Mouse (Mus musculus) neural tube, embryonic 15.5 days (tissue): ENCODE results near the gene Ubl7. TPM values are rescaled to one million over a fixed set of nuclear protein-coding genes. Genes with fewer than 3 reads are reported as not detected.
A peak's percentile ranks its signal among the peaks of the same experiment; 100 is the strongest.

Experiments used
- ATAC-seq: fragments of 200-750 bp; cut with Nextera tagmentation; 2 replicates; pipeline ENCODE4 v1.8.0; 2017; ENCODE audit warnings: mild to moderate bottlenecking, moderate TSS enrichment, moderate library complexity; ENCODE audit not compliant: low FRiP score
- H3K27ac ChIP-seq: fragments of 300-500 bp; sonication (generic); replicated peaks from 2 replicates; pipeline ENCODE4 v1.5.1; 2015; ENCODE audit warnings: mild to moderate bottlenecking, inconsistent platforms
- H3K27me3 ChIP-seq: fragments of 300-500 bp; sonication (generic); replicated peaks from 2 replicates; pipeline ENCODE4 v1.6.1; 2015; ENCODE audit warnings: inconsistent platforms
- H3K36me3 ChIP-seq: fragments of 300-500 bp; sonication (generic); 2 replicates; pipeline ENCODE4 v1.6.1; 2015; ENCODE audit warnings: inconsistent platforms
- H3K4me1 ChIP-seq: fragments of 300-500 bp; sonication (generic); 2 replicates; pipeline ENCODE4 v1.6.1; 2015; ENCODE audit warnings: inconsistent platforms
- H3K4me2 ChIP-seq: fragments of 300-500 bp; sonication (generic); 2 replicates; pipeline ENCODE4 v1.6.1; 2015; ENCODE audit warnings: inconsistent platforms, mild to moderate bottlenecking, moderate library complexity
- H3K4me3 ChIP-seq: fragments of 300-500 bp; sonication (generic); replicated peaks from 2 replicates; pipeline ENCODE4 v1.5.1; 2015; ENCODE audit warnings: mild to moderate bottlenecking, inconsistent platforms
- H3K9ac ChIP-seq: fragments of 300-500 bp; sonication (generic); replicated peaks from 2 replicates; pipeline ENCODE4 v1.6.1; 2015; ENCODE audit warnings: mild to moderate bottlenecking, inconsistent platforms
- H3K9me3 ChIP-seq: fragments of 300-500 bp; sonication (generic); replicated peaks from 2 replicates; pipeline ENCODE4 v1.6.1; 2016; ENCODE audit warnings: inconsistent platforms
- WGBS: fragments of 180-500 bp; shearing (Covaris S2); methylation state at CpG from one replicate; pipeline ENCODE4 v1.1.7; 2015; ENCODE audit warnings: mixed read lengths; 5-methylcytosine and 5-hydroxymethylcytosine counted together
- polyA plus RNA-seq: library from polyadenylated mRNA; unstranded; fragments of >200 nt; fragmentation: Nextera tagmentation; extraction: Ambion mirVana; gene quantifications from 2 replicates; pipeline ENCODE4 v1.2.1, GENCODE M21; 2015

Ubl7 gene
- polyA plus RNA-seq, 1 experiment from 2014 or later, result 175 TPM

GRCm38 (mm10) chr9:57922381-57922780 is 11.6 kb downstream of the Ubl7 start:
- no peak overlapping the region for H3K9ac ChIP-seq

GRCm38 (mm10) chr9:57923046-57923445 is 12.3 kb downstream of the Ubl7 start:
- H3K4me1 ChIP-seq, result no peaks in the 10 kb centered on the region
- no peak overlapping the region for H3K9ac ChIP-seq
- H3K4me2 ChIP-seq, result no peak overlapping the region
- 99% methylated on average over 3 of the region's 3 CpGs for WGBS
- no peak for ATAC-seq
- no peak overlapping the region for H3K4me3 ChIP-seq
- H3K27ac ChIP-seq, result no peak overlapping the region
- no peaks in the 10 kb centered on the region for H3K27me3 ChIP-seq
- no peaks in the 10 kb centered on the region for H3K9me3 ChIP-seq
- peaks cover 86% of the 10 kb centered on the region for H3K36me3 ChIP-seq

More at GRCm38 (mm10) chr9:57922381-57922780, 11.6 kb downstream of the Ubl7 start:
- no peak for ATAC-seq
- Histone ChIP-seq H3K27ac (no peak overlapping the region), H3K4me2 (no peak overlapping the region), H3K9me3 (no peaks in the 10 kb centered on the region), H3K4me1 (no peaks in the 10 kb centered on the region), H3K36me3 (peaks cover 83% of the 10 kb centered on the region), H3K4me3 (no peak overlapping the region), H3K27me3 (no peaks in the 10 kb centered on the region)
- 94% methylated on average over 5 of the region's 5 CpGs for WGBS

GRCm38 (mm10) chr9:57931166-57931767 is 20.5 kb downstream of the Ubl7 start:
- Histone ChIP-seq H3K27ac (no peak overlapping the region), H3K36me3 (peaks cover 41% of the 10 kb centered on the region), H3K4me1 (no peaks in the 10 kb centered on the region), H3K27me3 (no peaks in the 10 kb centered on the region), H3K4me3 (no peak overlapping the region), H3K4me2 (no peak overlapping the region), H3K9me3 (no peaks in the 10 kb centered on the region), H3K9ac (no peak overlapping the region)
- 84% methylated on average over 5 of the region's 5 CpGs for WGBS
- ATAC-seq, result no peak

- H3K27ac ChIP-seq, result no peak overlapping the region
- no peak overlapping the region for H3K9ac ChIP-seq
- H3K36me3 ChIP-seq, result peaks cover 33% of the 10 kb centered on the region
- ATAC-seq, result no peak
- peaks cover 4% of the 10 kb centered on the region; the same call in 1 of the 2 replicates for H3K27me3 ChIP-seq
- H3K4me2 ChIP-seq, result no peak overlapping the region
- no peak overlapping the region for H3K4me3 ChIP-seq
- H3K4me1 ChIP-seq, result no peaks in the 10 kb centered on the region
- WGBS, result 88% methylated on average over 3 of the region's 3 CpGs
- H3K9me3 ChIP-seq, result no peaks in the 10 kb centered on the region
Measured at GRCm38 (mm10) chr9:57932253-57932652, 21.5 kb downstream of the Ubl7 start.

GRCm38 (mm10) chr9:57932831-57933602 is 22.2 kb downstream of the Ubl7 start:
- 70% methylated on average over 6 of the region's 6 CpGs for WGBS
- no peak for ATAC-seq

GRCm38 (mm10) chr9:57935683-57936437 is 25.1 kb downstream of the Ubl7 start:
- Histone ChIP-seq H3K36me3 (no peaks in the 10 kb centered on the region), H3K4me2 (no peak overlapping the region), H3K4me1 (peaks cover 12% of the 10 kb centered on the region), H3K27ac (no peak overlapping the region), H3K4me3 (no peak overlapping the region), H3K9ac (no peak overlapping the region), H3K9me3 (no peaks in the 10 kb centered on the region), H3K27me3 (peaks cover 14% of the 10 kb centered on the region; the same call in 1 of the 2 replicates)
- ATAC-seq, result no peak
- 30% methylated on average over 6 of the region's 6 CpGs for WGBS

More at GRCm38 (mm10) chr9:57932831-57933602, 22.2 kb downstream of the Ubl7 start:
- Histone ChIP-seq H3K27me3 (peaks cover 9% of the 10 kb centered on the region; the same call in 1 of the 2 replicates), H3K27ac (no peak overlapping the region), H3K4me1 (no peaks in the 10 kb centered on the region), H3K4me2 (no peak overlapping the region), H3K9me3 (no peaks in the 10 kb centered on the region), H3K9ac (no peak overlapping the region), H3K4me3 (no peak overlapping the region), H3K36me3 (peaks cover 26% of the 10 kb centered on the region)

- Histone ChIP-seq H3K4me1 (peaks cover 23% of the 10 kb centered on the region), H3K9me3 (no peaks in the 10 kb centered on the region), H3K27me3 (peaks cover 14% of the 10 kb centered on the region; the same call in 1 of the 2 replicates), H3K27ac (no peak overlapping the region), H3K4me3 (no peak overlapping the region), H3K4me2 (no peak overlapping the region), H3K9ac (no peak overlapping the region), H3K36me3 (no peaks in the 10 kb centered on the region)
- 88% methylated on average over 4 of the region's 4 CpGs for WGBS
- ATAC-seq, result no peak
Measured at GRCm38 (mm10) chr9:57937171-57937570, 26.4 kb downstream of the Ubl7 start.

GRCm38 (mm10) chr9:57937651-57938050 is 26.9 kb downstream of the Ubl7 start:
- no peak for ATAC-seq
- Histone ChIP-seq H3K36me3 (no peaks in the 10 kb centered on the region), H3K27ac (no peak overlapping the region), H3K9me3 (no peaks in the 10 kb centered on the region), H3K4me2 (no peak overlapping the region), H3K9ac (no peak overlapping the region), H3K4me1 (peaks cover 28% of the 10 kb centered on the region), H3K27me3 (peaks cover 14% of the 10 kb centered on the region; the same call in 1 of the 2 replicates), H3K4me3 (no peak overlapping the region)
- 65% methylated on average over 6 of the region's 6 CpGs for WGBS

- Histone ChIP-seq H3K4me2 (peak overlapping the region; percentile 85), H3K27ac (no peak overlapping the region)
- 78% methylated on average over 5 of the region's 5 CpGs for WGBS
Measured at GRCm38 (mm10) chr9:57938225-57939055, 27.7 kb downstream of the Ubl7 start.

GRCm38 (mm10) chr9:57939431-57940348 is 28.9 kb downstream of the Ubl7 start, which contains the start of gene Sema7a:
TSS of gene Sema7a (plus strand) at chr9:57940112.
- Histone ChIP-seq H3K9me3 (no peaks in the 10 kb centered on the region), H3K27me3 (peaks cover 17% of the 10 kb centered on the region; the same call in 1 of the 2 replicates), H3K36me3 (no peaks in the 10 kb centered on the region), H3K9ac (peak within 1 kb of the TSS; percentile 60), H3K27ac (peak within 1 kb of the TSS; percentile 85), H3K4me2 (peak within 1 kb of the TSS; percentile 85), H3K4me3 (peak within 1 kb of the TSS; percentile 55), H3K4me1 (peaks cover 39% of the 10 kb centered on the region)
- peak; percentile 91 for ATAC-seq
- WGBS, result under 1% methylated on average over 60 of the region's 60 CpGs

More at GRCm38 (mm10) chr9:57938225-57939055, 27.7 kb downstream of the Ubl7 start:
- ATAC-seq, result no peak
- H3K9ac ChIP-seq, result no peak overlapping the region
- no peaks in the 10 kb centered on the region for H3K36me3 ChIP-seq
- peaks cover 34% of the 10 kb centered on the region for H3K4me1 ChIP-seq
- H3K9me3 ChIP-seq, result no peaks in the 10 kb centered on the region
- H3K4me3 ChIP-seq, result no peak overlapping the region
- H3K27me3 ChIP-seq, result peaks cover 17% of the 10 kb centered on the region; the same call in 1 of the 2 replicates
